Mouse (Mus musculus) small intestine, adult 2 months (tissue): ENCODE results near the gene Tymp.

ENCODE experiments used
- CTCF ChIP-seq: fragments of 200-500 bp; IDR thresholded peaks from 2 replicates; pipeline ENCODE4 v1.5.1; 2012; ENCODE audit warnings: low read depth, mild to moderate bottlenecking, control low read depth, inconsistent platforms, low read length, moderate library complexity, mixed read lengths; ENCODE audit not compliant: insufficient replicate concordance, insufficient read length; ENCODE audit errors: extremely low read depth
- POLR2A ChIP-seq: fragments of 200-500 bp; IDR thresholded peaks from 2 replicates; pipeline ENCODE4 v1.6.1; 2012; ENCODE audit warnings: low read depth, mild to moderate bottlenecking, control low read depth, inconsistent platforms, low read length, moderate library complexity

DNA sequence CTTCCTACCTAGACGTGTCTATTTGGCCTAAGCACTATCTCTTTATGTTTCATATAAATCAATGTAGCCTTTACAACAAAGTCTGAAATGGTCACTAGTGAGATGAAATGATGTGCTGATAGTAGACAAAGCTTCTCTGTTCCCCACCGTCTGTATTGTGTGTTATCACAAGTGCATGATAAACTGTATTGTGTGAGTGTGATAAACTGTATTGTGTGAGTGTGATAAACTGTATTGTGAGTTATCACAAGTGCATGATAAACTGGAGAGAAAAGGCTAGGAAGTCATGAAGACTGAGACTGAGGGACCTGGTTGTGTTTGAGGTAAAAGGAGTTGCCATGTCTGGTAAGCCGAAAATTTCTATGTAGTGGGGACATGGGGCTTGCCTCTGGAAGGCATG is 18.1 kb downstream of the Tymp start:
- TF ChIP-seq CTCF (no peak), POLR2A (no peak)
